Mouse (Mus musculus): ENCODE measurements around the gene Psmc5.

Gene Psmc5

GRCm38 (mm10) chr11:106307432-106307831, 51.5 kb downstream of the Psmc5 start:
- DNase-seq (ENCODE audit: low spot score), result no peak

DNA sequence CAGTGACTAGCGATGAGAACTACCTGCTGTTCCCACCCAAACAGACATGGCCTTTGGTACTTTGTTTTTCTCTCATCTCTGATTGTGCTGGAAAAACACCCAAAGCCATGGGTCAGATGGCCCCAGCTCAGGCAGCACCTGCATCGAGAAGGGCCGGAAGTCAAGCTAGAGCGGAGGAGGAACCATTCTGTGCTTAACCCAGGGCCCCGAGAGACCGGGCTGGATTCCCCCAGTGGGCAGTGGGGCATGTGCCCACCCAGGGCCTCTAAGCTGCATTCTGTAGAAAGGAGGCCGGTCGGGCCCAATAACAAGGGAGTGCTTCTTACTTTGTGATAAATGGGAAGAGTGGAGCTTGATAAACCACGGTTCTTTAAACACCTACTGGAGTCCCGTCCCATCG, 52.2 kb downstream of the Psmc5 start:
- DNase-seq (ENCODE audit: low spot score), result no peak

DNA sequence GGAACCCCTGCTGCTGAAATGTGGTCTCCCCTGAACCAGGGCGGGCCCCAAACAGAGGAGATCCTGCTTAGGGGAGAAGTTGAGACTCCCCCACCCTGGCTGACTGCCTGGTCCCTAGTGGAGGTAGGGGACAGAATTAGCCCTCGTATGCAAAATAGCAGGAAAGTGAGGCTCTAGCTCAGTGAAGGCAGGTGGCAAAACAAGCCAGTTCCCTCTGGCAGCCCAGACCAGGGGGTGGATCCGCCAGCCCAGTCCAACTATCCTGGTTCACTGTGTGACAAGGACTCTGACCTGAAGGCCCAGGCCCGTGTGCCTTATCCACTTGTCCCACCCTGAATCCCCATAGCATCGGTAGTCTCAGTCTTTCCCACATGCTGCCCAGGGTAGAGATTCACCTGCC, 54.2 kb downstream of the Psmc5 start:
- no peak for DNase-seq (ENCODE audit: low spot score)

All from MN1 (cell line).